9 mouse cellular contexts compared by ENCODE assay signal in genomic region chr8:70833018-70833482, GRCm38 (mm10). TPM values are rescaled to one million over a fixed set of nuclear protein-coding genes. Genes with fewer than 3 reads are reported as not detected.
A peak's percentile ranks its signal among the peaks of the same experiment; 100 is the strongest.
DNase-seq lines count a peak whose midpoint lies in the region; ATAC-seq and TF ChIP-seq lines count a peak whose summit lies in the region.
"Had no signal": no experiment of that assay in that cellular context is flagged by ENCODE, and none has a peak within 500 bp of the region (broad histone marks: within the 10 kb centered on the region; RNA-seq: fewer than 3 reads in every experiment).

No protein-coding gene starts in this region.

- H3K36me3 ChIP-seq in hindbrain, embryonic 10.5 days, result peaks cover 27% of the 10 kb centered on the region
- H3K36me3 ChIP-seq in hindbrain, embryonic 13.5 days, result peaks cover 23% of the 10 kb centered on the region
- H3K36me3 ChIP-seq in intestine, postnatal 0 days (ENCODE audit: control insufficient read depth, insufficient read depth), result peaks cover 15% of the 10 kb centered on the region; the same call in 1 of the 2 replicates
- H3K36me3 ChIP-seq in macrophage (ENCODE audit: inconsistent target), result peaks cover 18% of the 10 kb centered on the region; the same call in 1 of the 2 replicates

- H3K27ac ChIP-seq in hindbrain, embryonic 10.5 days, result peak overlapping the region; percentile 62; the same call in 1 of the 2 replicates
- H3K27ac ChIP-seq in hindbrain, embryonic 13.5 days, result no peak overlapping the region
- no peak overlapping the region for H3K27ac ChIP-seq in intestine, postnatal 0 days (ENCODE audit: low read depth, low read length)
- peak overlapping the region; percentile 94 for H3K27ac ChIP-seq in macrophage
- H3K27ac ChIP-seq: kidney, postnatal 0 days had no signal

- no peak for ATAC-seq in hindbrain, embryonic 13.5 days (ENCODE audit: low FRiP score)
- ATAC-seq in activated CD4-positive, CD25-positive, alpha-beta regulatory T cell, adult 4 months, result peak; percentile 93
- ATAC-seq in intestine, postnatal 0 days, result 0 out of 2 replicates have a peak, but pooled peaks have one; percentile 7
- no peak for ATAC-seq in erythroblast, adult 5-6 weeks (replicated peaks; ENCODE audit: low FRiP score, poor library complexity, severe bottlenecking)

- no peak overlapping the region for H3K4me3 ChIP-seq in hindbrain, embryonic 10.5 days
- H3K4me3 ChIP-seq in hindbrain, embryonic 13.5 days, result no peak overlapping the region
- H3K4me3 ChIP-seq in intestine, postnatal 0 days (ENCODE audit: low read depth, low read length), result no peak overlapping the region
- no peak overlapping the region; the same call in 1 of the 2 replicates for H3K4me3 ChIP-seq in macrophage (ENCODE audit: inconsistent target)

- TF ChIP-seq CTCF in intestine, postnatal 0 days (IDR thresholded peaks at IDR 0.05; ENCODE audit: low read depth), result no peak

- no peaks in the 10 kb centered on the region for H3K9me3 ChIP-seq in hindbrain, embryonic 10.5 days
- H3K9me3 ChIP-seq in hindbrain, embryonic 13.5 days, result no peaks in the 10 kb centered on the region
- no peaks in the 10 kb centered on the region for H3K9me3 ChIP-seq in intestine, postnatal 0 days (ENCODE audit: control insufficient read depth)

- 61% methylated on average over 9 of the region's 9 CpGs for WGBS in hindbrain, embryonic 10.5 days
- WGBS in hindbrain, embryonic 13.5 days, result 53% methylated on average over 9 of the region's 9 CpGs
- 56% methylated on average over 9 of the region's 9 CpGs for WGBS in intestine, postnatal 0 days
- WGBS in macrophage (ENCODE audit: missing documents), result 16% methylated on average over 9 of the region's 9 CpGs

- no peak for DNase-seq in hindbrain, embryonic 10.5 days (ENCODE audit: low spot score)
- DNase-seq in gastrocnemius, postnatal 4 days (ENCODE audit: low spot score in 2 of 2), result no peak
- DNase-seq in urinary bladder, postnatal 14 days (ENCODE audit: low spot score), result no peak

- H3K4me2 ChIP-seq in hindbrain, embryonic 13.5 days, result no peak overlapping the region
- H3K4me2 ChIP-seq in intestine, postnatal 0 days (replicated peaks; ENCODE audit: low read depth), result no peak overlapping the region

- H3K9ac ChIP-seq in hindbrain, embryonic 13.5 days, result no peak overlapping the region
- H3K9ac ChIP-seq in intestine, postnatal 0 days (ENCODE audit: low read depth, low read length), result no peak overlapping the region

- H3K4me1 ChIP-seq in hindbrain, embryonic 10.5 days (replicated peaks), result peaks cover 27% of the 10 kb centered on the region
- 0 out of 2 replicates have a peak, but pooled peaks cover 6% of the 10 kb centered on the region for H3K4me1 ChIP-seq in hindbrain, embryonic 13.5 days (replicated peaks)
- H3K4me1 ChIP-seq in intestine, postnatal 0 days (replicated peaks; ENCODE audit: control insufficient read depth, insufficient read depth, low read length), result no peaks in the 10 kb centered on the region

- H3K79me2 ChIP-seq in macrophage (ENCODE audit: inconsistent target), result peaks cover 4% of the 10 kb centered on the region; the same call in 1 of the 2 replicates

- no peaks in the 10 kb centered on the region for H3K27me3 ChIP-seq in hindbrain, embryonic 10.5 days (ENCODE audit: insufficient read depth, poor library complexity, severe bottlenecking)
- no peaks in the 10 kb centered on the region for H3K27me3 ChIP-seq in hindbrain, embryonic 13.5 days
- H3K27me3 ChIP-seq in intestine, postnatal 0 days (replicated peaks; ENCODE audit: control insufficient read depth, insufficient read depth, low read length), result no peaks in the 10 kb centered on the region

RNA-seq across cellular contexts. Expression of gene Arrdc2, which starts 6.5 kb away (rescaled TPM):
- 7.3 and 8.7 TPM in 2 replicates for polyA plus RNA-seq in hindbrain, embryonic 10.5 days (2016; fragmentation: Nextera tagmentation; extraction: Ambion mirVana)
- 7.6 and 8.1 TPM in 2 replicates for polyA plus RNA-seq in hindbrain, embryonic 13.5 days (2015; fragmentation: Nextera tagmentation; extraction: Ambion mirVana)
- polyA plus RNA-seq in activated CD4-positive, CD25-positive, alpha-beta regulatory T cell, adult 4 months (2017; shearing (Covaris generic)), result 1 to 10 TPM; 3.0 to 6.7 TPM
- polyA plus RNA-seq in intestine, postnatal 0 days (2015; fragmentation: Nextera tagmentation; extraction: Ambion mirVana), result 6.2 and 6.9 TPM in 2 replicates
- total RNA-seq in macrophage (2018; cell fraction: chromatin; rRNA removed), result 100 to 1,000 TPM in 2 of 26 experiments, 10 to 100 TPM in 24; 15.4 to 123 (median 72.6) TPM
- 10 to 100 TPM in 15 of 26 experiments, 1 to 10 TPM in 11; 2.6 to 19.5 (median 12.0) TPM for total RNA-seq in macrophage (2018; cell fraction: cytosol; rRNA removed)
- 10 to 100 TPM; 10.7 to 98.5 (median 44.3) TPM for total RNA-seq in macrophage (2018; cell fraction: nucleus; rRNA removed)
- polyA plus RNA-seq in macrophage (2018), result 8.1 to 21.9 TPM (median 12.1 TPM) in 3 replicates
- total RNA-seq in erythroblast, adult 5-6 weeks (2015; ENCODE audit: low replicate concordance), result 15.0 and 25.7 TPM in 2 replicates
- 18.1 and 30.8 TPM in 2 replicates for total RNA-seq in erythroblast, adult 5-6 weeks (2017; ENCODE audit: low replicate concordance)
- total RNA-seq in gastrocnemius, postnatal 4 days (2021), result 1 to 10 TPM; 3.9 to 7.0 TPM

RNA-seq across cellular contexts. Expression of gene Il12rb1, which starts 24.8 kb away (rescaled TPM):
- 0.05 TPM in 1 of 2 replicates, not detected in the other for polyA plus RNA-seq in hindbrain, embryonic 10.5 days (2016; fragmentation: Nextera tagmentation; extraction: Ambion mirVana)
- polyA plus RNA-seq in hindbrain, embryonic 13.5 days (2015; fragmentation: Nextera tagmentation; extraction: Ambion mirVana), result 0.08 and 0.13 TPM in 2 replicates
- polyA plus RNA-seq in activated CD4-positive, CD25-positive, alpha-beta regulatory T cell, adult 4 months (2017; shearing (Covaris generic)), result 10 to 100 TPM; 16.5 to 29.5 TPM
- polyA plus RNA-seq in intestine, postnatal 0 days (2015; fragmentation: Nextera tagmentation; extraction: Ambion mirVana), result 0.29 and 0.31 TPM in 2 replicates
- 100 to 1,000 TPM in 1 of 26 experiments, 10 to 100 TPM in 10, 1 to 10 TPM in 12, under 1 TPM in 3; 0.47 to 109 (median 5.8) TPM for total RNA-seq in macrophage (2018; cell fraction: chromatin; rRNA removed)
- total RNA-seq in macrophage (2018; cell fraction: cytosol; rRNA removed), result 10 to 100 TPM in 13 of 26 experiments, 1 to 10 TPM in 13; 1.1 to 78.6 (median 14.7) TPM
- total RNA-seq in macrophage (2018; cell fraction: nucleus; rRNA removed), result 100 to 1,000 TPM in 9 of 26 experiments, 10 to 100 TPM in 6, 1 to 10 TPM in 11; 3.4 to 198 (median 28.8) TPM
- 1.4 to 7.6 TPM (median 1.6 TPM) in 3 replicates for polyA plus RNA-seq in macrophage (2018)
- not detected in 2 replicates for total RNA-seq in erythroblast, adult 5-6 weeks (2015; ENCODE audit: low replicate concordance)
- total RNA-seq in erythroblast, adult 5-6 weeks (2017; ENCODE audit: low replicate concordance), result 0.14 and 0.51 TPM in 2 replicates
- total RNA-seq in gastrocnemius, postnatal 4 days (2021), result not detected

RNA-seq across cellular contexts. Expression of gene Mast3, which starts 28.2 kb away (rescaled TPM):
- polyA plus RNA-seq in hindbrain, embryonic 10.5 days (2016; fragmentation: Nextera tagmentation; extraction: Ambion mirVana), result 11.4 and 18.2 TPM in 2 replicates
- polyA plus RNA-seq in hindbrain, embryonic 13.5 days (2015; fragmentation: Nextera tagmentation; extraction: Ambion mirVana), result 16.4 and 17.4 TPM in 2 replicates
- 10 to 100 TPM; 19.0 to 19.4 TPM for polyA plus RNA-seq in activated CD4-positive, CD25-positive, alpha-beta regulatory T cell, adult 4 months (2017; shearing (Covaris generic))
- 4.4 and 7.2 TPM in 2 replicates for polyA plus RNA-seq in intestine, postnatal 0 days (2015; fragmentation: Nextera tagmentation; extraction: Ambion mirVana)
- 100 to 1,000 TPM in 18 of 26 experiments, 10 to 100 TPM in 8; 21.9 to 301 (median 190) TPM for total RNA-seq in macrophage (2018; cell fraction: chromatin; rRNA removed)
- 10 to 100 TPM; 19.1 to 88.9 (median 67.2) TPM for total RNA-seq in macrophage (2018; cell fraction: cytosol; rRNA removed)
- total RNA-seq in macrophage (2018; cell fraction: nucleus; rRNA removed), result 100 to 1,000 TPM in 16 of 26 experiments, 10 to 100 TPM in 10; 21.5 to 225 (median 122) TPM
- polyA plus RNA-seq in macrophage (2018), result 40.6 to 60.5 TPM (median 46.5 TPM) in 3 replicates
- 21.7 and 29.2 TPM in 2 replicates for total RNA-seq in erythroblast, adult 5-6 weeks (2015; ENCODE audit: low replicate concordance)
- total RNA-seq in erythroblast, adult 5-6 weeks (2017; ENCODE audit: low replicate concordance), result 3.9 and 5.4 TPM in 2 replicates
- 10 to 100 TPM; 12.3 to 14.6 TPM for total RNA-seq in gastrocnemius, postnatal 4 days (2021)

RNA-seq across cellular contexts. Expression of gene Kcnn1, which starts 30.0 kb away (rescaled TPM):
- polyA plus RNA-seq in hindbrain, embryonic 10.5 days (2016; fragmentation: Nextera tagmentation; extraction: Ambion mirVana), result 6.2 and 19.3 TPM in 2 replicates
- polyA plus RNA-seq in hindbrain, embryonic 13.5 days (2015; fragmentation: Nextera tagmentation; extraction: Ambion mirVana), result 13.3 and 17.7 TPM in 2 replicates
- polyA plus RNA-seq in activated CD4-positive, CD25-positive, alpha-beta regulatory T cell, adult 4 months (2017; shearing (Covaris generic)), result not detected
- polyA plus RNA-seq in intestine, postnatal 0 days (2015; fragmentation: Nextera tagmentation; extraction: Ambion mirVana), result 0.17 and 0.30 TPM in 2 replicates
- 1 to 10 TPM in 15 of 26 experiments, under 1 TPM in 8, not detected in 3; 0.22 to 3.5 (median 1.3) TPM for total RNA-seq in macrophage (2018; cell fraction: chromatin; rRNA removed)
- 1 to 10 TPM; 1.0 to 3.8 (median 2.1) TPM for total RNA-seq in macrophage (2018; cell fraction: cytosol; rRNA removed)
- 1 to 10 TPM in 16 of 26 experiments, under 1 TPM in 10; 0.21 to 2.7 (median 1.2) TPM for total RNA-seq in macrophage (2018; cell fraction: nucleus; rRNA removed)
- polyA plus RNA-seq in macrophage (2018), result 1.2 to 1.7 TPM (median 1.6 TPM) in 3 replicates
- total RNA-seq in erythroblast, adult 5-6 weeks (2015; ENCODE audit: low replicate concordance), result not detected in 2 replicates
- total RNA-seq in erythroblast, adult 5-6 weeks (2017; ENCODE audit: low replicate concordance), result not detected in 2 replicates
- total RNA-seq in gastrocnemius, postnatal 4 days (2021), result 1 to 10 TPM; 1.7 to 1.8 TPM

RNA-seq across cellular contexts. Expression of gene Ccdc124, which starts 40.7 kb away (rescaled TPM):
- polyA plus RNA-seq in hindbrain, embryonic 10.5 days (2016; fragmentation: Nextera tagmentation; extraction: Ambion mirVana), result 172 and 182 TPM in 2 replicates
- 157 and 162 TPM in 2 replicates for polyA plus RNA-seq in hindbrain, embryonic 13.5 days (2015; fragmentation: Nextera tagmentation; extraction: Ambion mirVana)
- 100 to 1,000 TPM in 1 of 2 experiments, 10 to 100 TPM in 1; 75.7 to 106 TPM for polyA plus RNA-seq in activated CD4-positive, CD25-positive, alpha-beta regulatory T cell, adult 4 months (2017; shearing (Covaris generic))
- 61.7 and 64.3 TPM in 2 replicates for polyA plus RNA-seq in intestine, postnatal 0 days (2015; fragmentation: Nextera tagmentation; extraction: Ambion mirVana)
- 10 to 100 TPM; 13.2 to 34.3 (median 24.5) TPM for total RNA-seq in macrophage (2018; cell fraction: chromatin; rRNA removed)
- 10 to 100 TPM; 30.4 to 56.5 (median 42.0) TPM for total RNA-seq in macrophage (2018; cell fraction: cytosol; rRNA removed)
- total RNA-seq in macrophage (2018; cell fraction: nucleus; rRNA removed), result 10 to 100 TPM; 18.9 to 41.0 (median 29.8) TPM
- 47.6 to 62.3 TPM (median 58.2 TPM) in 3 replicates for polyA plus RNA-seq in macrophage (2018)
- 12.3 and 14.2 TPM in 2 replicates for total RNA-seq in erythroblast, adult 5-6 weeks (2015; ENCODE audit: low replicate concordance)
- 11.7 and 13.4 TPM in 2 replicates for total RNA-seq in erythroblast, adult 5-6 weeks (2017; ENCODE audit: low replicate concordance)
- total RNA-seq in gastrocnemius, postnatal 4 days (2021), result 10 to 100 TPM; 37.5 to 40.1 TPM

Comparison
In these comparisons a context has a peak if more than half of its experiments do, and no peak if none do; other contexts are left out.
1. H3K27ac ChIP-seq: peak in hindbrain, embryonic 10.5 days (single experiment) and macrophage (single experiment); none in hindbrain, embryonic 13.5 days (single experiment) and intestine, postnatal 0 days (single experiment).
2. ATAC-seq: peak in activated CD4-positive, CD25-positive, alpha-beta regulatory T cell, adult 4 months (single experiment) and intestine, postnatal 0 days (single experiment); none in hindbrain, embryonic 13.5 days (single experiment) and erythroblast, adult 5-6 weeks (single experiment).